Mouse (Mus musculus) small intestine, adult 2 months (tissue): ENCODE measurements around the gene Mcm8. TPM values are rescaled to one million over a fixed set of nuclear protein-coding genes. Genes with fewer than 3 reads are reported as not detected.

Source experiments
- H3K27ac ChIP-seq: fragments of 200-500 bp; 2 replicates; pipeline ENCODE4 v1.5.1; 2012; ENCODE audit warnings: low read depth, low read length, control low read depth, inconsistent platforms; ENCODE audit not compliant: insufficient read depth
- H3K27me3 ChIP-seq: fragments of 200-500 bp; 2 replicates; pipeline ENCODE4 v1.6.1; 2012; ENCODE audit warnings: mild to moderate bottlenecking, moderate library complexity, low read length, inconsistent platforms; ENCODE audit not compliant: control insufficient read depth, insufficient read depth
- H3K36me3 ChIP-seq: fragments of 200-500 bp; 2 replicates; pipeline ENCODE4 v1.6.1; 2012; ENCODE audit warnings: mild to moderate bottlenecking, low read length, control low read depth, inconsistent platforms; ENCODE audit not compliant: control insufficient read depth, insufficient read depth
- H3K4me1 ChIP-seq: fragments of 200-500 bp; 2 replicates; pipeline ENCODE4 v1.6.1; 2012; ENCODE audit warnings: low read length, inconsistent platforms, mixed read lengths; ENCODE audit not compliant: control insufficient read depth, insufficient read depth, insufficient read length
- H3K4me3 ChIP-seq: fragments of 200-500 bp; 2 replicates; pipeline ENCODE4 v1.5.1; 2012; ENCODE audit warnings: low read depth, mild to moderate bottlenecking, control low read depth, inconsistent platforms, low read length, moderate library complexity
- CTCF ChIP-seq: fragments of 200-500 bp; IDR thresholded peaks from 2 replicates; pipeline ENCODE4 v1.5.1; 2012; ENCODE audit warnings: low read depth, mild to moderate bottlenecking, control low read depth, inconsistent platforms, low read length, moderate library complexity, mixed read lengths; ENCODE audit not compliant: insufficient replicate concordance, insufficient read length; ENCODE audit errors: extremely low read depth
- POLR2A ChIP-seq: fragments of 200-500 bp; IDR thresholded peaks from 2 replicates; pipeline ENCODE4 v1.6.1; 2012; ENCODE audit warnings: low read depth, mild to moderate bottlenecking, control low read depth, inconsistent platforms, low read length, moderate library complexity
- WGBS: fragments of 180-500 bp; shearing (Covaris S2); methylation state at CpG from one replicate; pipeline ENCODE4 v1.1.7; 2018; 5-methylcytosine and 5-hydroxymethylcytosine counted together
- polyA plus RNA-seq: library from polyadenylated mRNA; depleted of rRNA; stranded (reverse); fragments of >200 nt; gene quantifications from 2 replicates; pipeline ENCODE4 v1.2.3, GENCODE M21; 2012; rRNA removed

Gene Mcm8
- 0.23 and 0.51 TPM in 2 replicates for polyA plus RNA-seq

- Histone ChIP-seq H3K27me3 (no peaks in the 10 kb centered on the region), H3K36me3 (peaks cover 6% of the 10 kb centered on the region), H3K4me1 (0 out of 2 replicates have a peak, but pooled peaks cover 4% of the 10 kb centered on the region), H3K27ac (no peak within 1 kb of the TSS; the same call in 1 of the 2 replicates), H3K4me3 (peak within 1 kb of the TSS; percentile 73)
- under 1% methylated on average over 59 of the region's 59 CpGs for WGBS
- TF ChIP-seq CTCF (no peak), POLR2A (peak; percentile 36; the same call in 1 of the 2 replicates)
Measured at GRCm38 (mm10) chr2:132815608-132816314, at the start of gene Mcm8, which contains the start of gene Trmt6. Mcm8 (plus strand) TSS chr2:132816141. Trmt6 (minus strand) TSS chr2:132816055.

GRCm38 (mm10) chr2:132770822-132771221, 45.1 kb upstream of the Mcm8 start:
- 54% methylated on average over 1 of the region's 1 CpGs for WGBS
- H3K36me3 ChIP-seq = no peaks in the 10 kb centered on the region
- H3K27ac ChIP-seq = no peak overlapping the region
- TF ChIP-seq POLR2A (no peak), CTCF (no peak)
- H3K27me3 ChIP-seq = no peaks in the 10 kb centered on the region
- H3K4me1 ChIP-seq = no peaks in the 10 kb centered on the region
- H3K4me3 ChIP-seq = no peak overlapping the region

GRCm38 (mm10) chr2:132780978-132781377, 35.0 kb upstream of the Mcm8 start, which contains the start of gene Chgb:
Chgb (plus strand) TSS chr2:132781278.
- 16% methylated on average over 4 of the region's 4 CpGs for WGBS
- no peak within 1 kb of the TSS for H3K4me3 ChIP-seq
- no peak for TF ChIP-seq CTCF
- TF ChIP-seq POLR2A = no peak
- H3K36me3 ChIP-seq = no peaks in the 10 kb centered on the region
- no peak within 1 kb of the TSS for H3K27ac ChIP-seq
- 0 out of 2 replicates have a peak, but pooled peaks cover 5% of the 10 kb centered on the region for H3K27me3 ChIP-seq
- H3K4me1 ChIP-seq = peaks cover 4% of the 10 kb centered on the region; the same call in 1 of the 2 replicates

- no peak overlapping the region for H3K27ac ChIP-seq
- 3% methylated on average over 39 of the region's 41 CpGs for WGBS
- peaks cover 4% of the 10 kb centered on the region; the same call in 1 of the 2 replicates for H3K4me1 ChIP-seq
- H3K36me3 ChIP-seq = no peaks in the 10 kb centered on the region
- no peak for TF ChIP-seq CTCF
- TF ChIP-seq POLR2A = no peak
- 0 out of 2 replicates have a peak, but pooled peaks cover 5% of the 10 kb centered on the region for H3K27me3 ChIP-seq
- no peak overlapping the region for H3K4me3 ChIP-seq
Measured at GRCm38 (mm10) chr2:132781439-132782068, 34.4 kb upstream of the Mcm8 start.

GRCm38 (mm10) chr2:132784039-132784438, 31.9 kb upstream of the Mcm8 start:
- peaks cover 4% of the 10 kb centered on the region; the same call in 1 of the 2 replicates for H3K4me1 ChIP-seq
- H3K36me3 ChIP-seq = no peaks in the 10 kb centered on the region
- no peak for TF ChIP-seq POLR2A
- no peak for TF ChIP-seq CTCF
- WGBS = 65% methylated on average over 6 of the region's 6 CpGs
- no peak overlapping the region for H3K27ac ChIP-seq
- 0 out of 2 replicates have a peak, but pooled peaks cover 5% of the 10 kb centered on the region for H3K27me3 ChIP-seq
- no peak overlapping the region for H3K4me3 ChIP-seq

- Histone ChIP-seq H3K4me3 (no peak overlapping the region), H3K27me3 (no peaks in the 10 kb centered on the region), H3K27ac (no peak overlapping the region), H3K36me3 (no peaks in the 10 kb centered on the region), H3K4me1 (no peaks in the 10 kb centered on the region)
- 80% methylated on average over 19 of the region's 19 CpGs for WGBS
- TF ChIP-seq POLR2A (no peak), CTCF (no peak)
Measured at GRCm38 (mm10) chr2:132793441-132794203, 22.3 kb upstream of the Mcm8 start.

- H3K4me3 ChIP-seq = no peak overlapping the region
- WGBS = 83% methylated on average over 7 of the region's 7 CpGs
- H3K4me1 ChIP-seq = no peaks in the 10 kb centered on the region
- TF ChIP-seq CTCF (no peak), POLR2A (no peak)
- H3K27ac ChIP-seq = no peak overlapping the region
- no peaks in the 10 kb centered on the region for H3K36me3 ChIP-seq
- H3K27me3 ChIP-seq = no peaks in the 10 kb centered on the region
Measured at GRCm38 (mm10) chr2:132794204-132794586, 21.7 kb upstream of the Mcm8 start.
